Mouse (Mus musculus) small intestine, adult 2 months (tissue): ENCODE data around the gene Tmie. TPM values are rescaled to one million over a fixed set of nuclear protein-coding genes. Genes with fewer than 3 reads are reported as not detected.
A peak's percentile ranks its signal among the peaks of the same experiment; 100 is the strongest.

Source experiments
- H3K27ac ChIP-seq: fragments of 200-500 bp; 2 replicates; pipeline ENCODE4 v1.5.1; 2012; ENCODE audit warnings: low read depth, low read length, control low read depth, inconsistent platforms; ENCODE audit not compliant: insufficient read depth
- H3K27me3 ChIP-seq: fragments of 200-500 bp; 2 replicates; pipeline ENCODE4 v1.6.1; 2012; ENCODE audit warnings: mild to moderate bottlenecking, moderate library complexity, low read length, inconsistent platforms; ENCODE audit not compliant: control insufficient read depth, insufficient read depth
- H3K36me3 ChIP-seq: fragments of 200-500 bp; 2 replicates; pipeline ENCODE4 v1.6.1; 2012; ENCODE audit warnings: mild to moderate bottlenecking, low read length, control low read depth, inconsistent platforms; ENCODE audit not compliant: control insufficient read depth, insufficient read depth
- H3K4me1 ChIP-seq: fragments of 200-500 bp; 2 replicates; pipeline ENCODE4 v1.6.1; 2012; ENCODE audit warnings: low read length, inconsistent platforms, mixed read lengths; ENCODE audit not compliant: control insufficient read depth, insufficient read depth, insufficient read length
- H3K4me3 ChIP-seq: fragments of 200-500 bp; 2 replicates; pipeline ENCODE4 v1.5.1; 2012; ENCODE audit warnings: low read depth, mild to moderate bottlenecking, control low read depth, inconsistent platforms, low read length, moderate library complexity
- CTCF ChIP-seq: fragments of 200-500 bp; IDR thresholded peaks from 2 replicates; pipeline ENCODE4 v1.5.1; 2012; ENCODE audit warnings: low read depth, mild to moderate bottlenecking, control low read depth, inconsistent platforms, low read length, moderate library complexity, mixed read lengths; ENCODE audit not compliant: insufficient replicate concordance, insufficient read length; ENCODE audit errors: extremely low read depth
- POLR2A ChIP-seq: fragments of 200-500 bp; IDR thresholded peaks from 2 replicates; pipeline ENCODE4 v1.6.1; 2012; ENCODE audit warnings: low read depth, mild to moderate bottlenecking, control low read depth, inconsistent platforms, low read length, moderate library complexity
- WGBS: fragments of 180-500 bp; shearing (Covaris S2); methylation state at CpG from one replicate; pipeline ENCODE4 v1.1.7; 2018; 5-methylcytosine and 5-hydroxymethylcytosine counted together
- polyA plus RNA-seq: library from polyadenylated mRNA; depleted of rRNA; stranded (reverse); fragments of >200 nt; gene quantifications from 2 replicates; pipeline ENCODE4 v1.2.3, GENCODE M21; 2012

Gene Tmie
- polyA plus RNA-seq, 1 experiment: 0.82 TPM

DNA sequence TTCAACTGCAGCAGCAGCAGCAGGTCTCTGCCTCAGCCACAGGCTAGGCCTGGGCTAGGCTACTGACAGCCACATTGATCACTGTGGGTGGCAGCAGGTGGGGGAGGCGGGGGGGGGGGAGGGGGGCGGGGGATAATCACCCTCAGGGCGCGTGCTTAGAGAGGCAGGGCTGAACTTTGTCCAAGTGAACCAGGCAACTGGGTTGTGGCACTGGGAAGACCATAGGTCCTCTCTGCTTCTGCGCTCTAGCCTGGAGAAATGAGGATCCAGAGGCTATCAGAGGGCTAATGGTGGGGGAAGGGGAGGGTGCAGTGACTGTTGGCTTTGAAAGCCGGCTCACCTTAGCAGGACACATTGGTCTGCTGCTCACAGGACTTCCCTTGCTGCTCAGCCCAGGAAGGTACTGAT, 4.6 kb downstream of the Tmie start:
- Histone ChIP-seq H3K4me1 (peaks cover 39% of the 10 kb centered on the region), H3K27me3 (peaks cover 3% of the 10 kb centered on the region; the same call in 1 of the 2 replicates), H3K36me3 (no peaks in the 10 kb centered on the region), H3K4me3 (no peak overlapping the region), H3K27ac (peak overlapping the region; percentile 64; the same call in 1 of the 2 replicates)
- TF ChIP-seq POLR2A (no peak), CTCF (no peak)
- 21% methylated on average over 6 of the region's 6 CpGs for WGBS

DNA sequence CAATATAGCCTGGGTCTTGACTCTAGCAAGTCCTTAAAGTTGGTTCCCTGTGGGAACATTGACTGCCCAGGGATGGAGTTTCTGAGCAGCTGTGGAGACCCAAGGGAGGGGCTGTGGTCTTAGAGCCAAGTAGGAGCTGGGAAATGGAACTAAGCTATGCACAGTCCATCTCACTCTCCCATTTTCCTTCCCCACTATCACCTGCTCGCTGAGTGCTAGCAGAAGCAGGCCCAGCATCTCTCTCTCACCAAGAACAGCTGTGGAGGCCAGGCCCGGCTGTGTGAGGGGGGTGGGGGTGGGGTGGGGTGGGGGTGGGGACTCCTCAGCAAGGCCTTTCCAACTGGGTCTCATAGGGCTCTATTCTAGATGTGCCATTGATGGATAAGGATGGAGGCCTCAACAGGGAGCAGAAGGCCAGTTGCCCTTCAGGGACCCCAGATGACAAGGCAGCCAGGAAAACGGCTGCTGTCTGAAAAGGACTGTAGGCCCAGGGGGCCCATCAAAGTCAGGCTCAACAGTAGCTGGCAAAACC, 5.2 kb downstream of the Tmie start:
- WGBS: 47% methylated on average over 3 of the region's 3 CpGs
- TF ChIP-seq POLR2A (no peak), CTCF (no peak)
- no peaks in the 10 kb centered on the region for H3K36me3 ChIP-seq
- H3K4me1 ChIP-seq: peaks cover 37% of the 10 kb centered on the region
- no peak overlapping the region for H3K4me3 ChIP-seq
- H3K27ac ChIP-seq: no peak overlapping the region
- H3K27me3 ChIP-seq: peaks cover 3% of the 10 kb centered on the region; the same call in 1 of the 2 replicates

DNA sequence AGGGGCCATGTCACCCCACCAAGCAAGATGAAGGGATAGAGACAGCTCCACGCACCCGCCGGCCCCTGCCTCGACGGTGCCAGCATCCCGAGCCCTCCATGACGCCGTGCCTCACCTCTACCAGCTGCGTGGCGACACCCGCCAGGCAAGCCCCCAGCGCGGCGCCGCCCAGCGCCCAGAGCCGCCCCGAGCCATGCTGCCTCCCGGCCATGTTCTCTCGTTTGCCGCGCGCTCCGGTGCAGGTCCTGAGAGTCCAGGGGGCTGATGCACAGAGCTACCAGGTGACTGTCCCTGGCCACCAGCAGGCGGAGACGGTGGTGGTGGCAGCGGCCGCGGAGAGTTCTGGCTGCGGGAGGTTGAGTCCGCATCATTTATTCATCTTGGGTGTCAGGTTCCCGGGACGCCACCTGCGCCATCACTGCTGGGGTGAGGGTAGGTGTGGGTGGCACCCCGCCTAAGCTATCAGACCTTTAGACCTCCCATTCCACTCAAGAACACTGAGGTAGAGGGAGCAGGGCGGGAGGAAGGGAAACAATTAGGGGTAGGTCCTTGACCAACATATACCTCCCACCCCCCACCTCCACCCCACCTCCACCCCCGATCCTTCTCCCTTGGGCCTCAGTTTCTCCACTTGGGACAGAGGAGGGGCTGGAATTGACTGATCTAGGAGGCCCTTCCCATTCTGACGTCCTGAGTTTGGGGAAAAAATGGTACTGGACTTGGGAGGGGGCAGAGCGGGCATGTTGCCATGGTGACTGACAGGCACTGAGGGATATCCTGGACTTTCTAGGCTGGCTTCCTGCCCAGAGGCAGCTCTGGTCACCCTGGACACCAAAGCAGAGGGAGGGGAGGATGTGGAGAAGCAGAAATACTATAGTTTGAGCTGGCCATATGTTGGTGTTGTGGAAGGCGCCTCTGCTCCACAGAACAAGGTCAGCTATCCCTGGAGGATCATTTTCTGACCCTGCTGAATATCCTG, 5.9 kb downstream of the Tmie start:
- H3K27ac ChIP-seq: no peak overlapping the region

DNA sequence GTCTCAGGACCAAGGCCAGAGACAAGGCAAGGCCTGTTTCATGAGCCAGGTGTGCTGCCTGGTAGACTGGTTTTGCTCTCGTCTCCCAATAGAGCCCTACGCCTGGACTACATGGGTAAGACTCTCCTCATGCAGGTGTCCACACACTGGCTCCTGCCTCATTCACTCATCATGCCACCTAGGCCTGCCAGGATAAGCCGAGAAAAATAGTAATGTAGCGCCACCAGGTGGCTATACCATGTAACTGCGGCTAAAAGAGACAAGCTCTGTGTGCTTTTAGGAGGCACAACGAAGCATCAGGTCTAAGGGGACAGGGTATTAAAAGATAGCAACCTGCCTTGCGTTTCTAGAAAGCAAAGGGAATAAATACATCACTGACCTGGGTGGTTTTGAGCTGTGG, 8.9 kb downstream of the Tmie start:
- no peak overlapping the region for H3K27ac ChIP-seq
- 18% methylated on average over 7 of the region's 7 CpGs for WGBS
- no peak overlapping the region for H3K4me3 ChIP-seq
- peaks cover 3% of the 10 kb centered on the region; the same call in 1 of the 2 replicates for H3K27me3 ChIP-seq
- no peaks in the 10 kb centered on the region for H3K36me3 ChIP-seq
- TF ChIP-seq CTCF (peak; percentile 69; the same call in 1 of the 2 replicates), POLR2A (no peak)
- H3K4me1 ChIP-seq: peaks cover 16% of the 10 kb centered on the region

More for the DNA sequence above, 5.9 kb downstream of the Tmie start:
- Histone ChIP-seq H3K36me3 (no peaks in the 10 kb centered on the region), H3K27me3 (peaks cover 3% of the 10 kb centered on the region; the same call in 1 of the 2 replicates), H3K4me3 (peak overlapping the region; percentile 20), H3K4me1 (peaks cover 34% of the 10 kb centered on the region)
- TF ChIP-seq POLR2A (no peak), CTCF (no peak)
- 27% methylated on average over 40 of the region's 40 CpGs for WGBS

DNA sequence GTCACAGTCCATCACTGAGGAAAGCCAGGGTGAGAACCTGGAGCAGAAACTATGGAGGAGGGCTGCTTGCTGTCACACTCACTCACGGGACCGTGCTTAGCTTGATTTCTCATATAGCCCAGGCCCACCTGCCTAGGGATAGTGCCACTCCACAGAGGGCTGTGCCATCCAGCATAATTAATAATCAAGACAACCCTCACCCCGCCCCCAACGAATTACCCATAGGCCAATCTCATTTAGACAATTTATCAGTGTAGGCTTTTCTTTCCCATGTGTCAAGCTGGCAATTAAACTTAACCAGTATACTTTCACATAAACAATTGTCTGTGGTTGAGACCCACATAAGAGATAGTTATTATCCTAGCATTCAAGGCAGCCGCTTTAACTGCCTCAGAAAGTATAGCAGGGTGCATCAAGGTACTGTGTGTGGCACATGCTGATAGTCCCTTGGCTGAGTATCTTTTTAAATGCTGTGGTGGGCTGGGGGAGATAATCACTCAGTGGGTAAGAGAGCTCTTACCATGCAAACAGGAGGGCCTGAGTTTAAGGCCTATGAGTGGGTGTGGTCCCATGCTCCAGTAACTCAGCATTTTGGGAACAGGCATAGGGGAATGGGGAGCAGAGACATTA, 20.8 kb downstream of the Tmie start:
- Histone ChIP-seq H3K4me3 (no peak overlapping the region), H3K4me1 (peaks cover 2% of the 10 kb centered on the region; the same call in 1 of the 2 replicates), H3K27me3 (peaks cover 15% of the 10 kb centered on the region), H3K27ac (no peak overlapping the region), H3K36me3 (no peaks in the 10 kb centered on the region)
- TF ChIP-seq CTCF (no peak), POLR2A (no peak)
- WGBS: 85% methylated on average over 5 of the region's 5 CpGs

DNA sequence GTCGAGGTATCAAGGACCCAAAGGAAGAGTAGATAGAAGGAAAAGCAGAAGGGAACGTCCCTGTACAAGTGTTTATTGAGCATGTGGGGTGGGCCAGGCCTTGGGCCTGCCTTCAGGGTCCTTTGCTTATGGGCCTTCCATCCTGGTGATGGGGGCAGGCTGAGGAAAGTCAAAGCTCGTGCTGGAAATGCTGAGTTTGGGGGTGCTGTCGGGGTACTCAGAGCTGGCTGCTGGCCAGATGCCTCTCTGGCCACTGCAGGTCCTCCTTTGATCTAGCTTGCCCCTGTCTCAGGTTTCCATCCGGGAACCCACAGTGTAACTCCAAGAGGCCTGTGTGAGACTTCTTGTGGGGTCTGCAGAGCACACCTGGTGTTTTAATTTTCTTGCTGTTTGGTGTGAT, 21.4 kb downstream of the Tmie start:
- 74% methylated on average over 5 of the region's 5 CpGs for WGBS
- Histone ChIP-seq H3K4me1 (peaks cover 2% of the 10 kb centered on the region; the same call in 1 of the 2 replicates), H3K27me3 (peaks cover 15% of the 10 kb centered on the region), H3K4me3 (no peak overlapping the region), H3K27ac (no peak overlapping the region), H3K36me3 (no peaks in the 10 kb centered on the region)
- TF ChIP-seq POLR2A (no peak), CTCF (no peak)
